Mouse (Mus musculus): ENCODE data around the gene Pum2. TPM values are rescaled to one million over a fixed set of nuclear protein-coding genes. Genes with fewer than 3 reads are reported as not detected.
A peak's percentile ranks its signal among the peaks of the same experiment; 100 is the strongest.
"Not testable (repeated sequence)": the region's sequence is repeated elsewhere in the genome, so short reads cannot be mapped to it uniquely, and the experiment has no call there.

The Pum2 gene
- polyA plus RNA-seq, 1 experiment, result 65.1 TPM

DNA sequence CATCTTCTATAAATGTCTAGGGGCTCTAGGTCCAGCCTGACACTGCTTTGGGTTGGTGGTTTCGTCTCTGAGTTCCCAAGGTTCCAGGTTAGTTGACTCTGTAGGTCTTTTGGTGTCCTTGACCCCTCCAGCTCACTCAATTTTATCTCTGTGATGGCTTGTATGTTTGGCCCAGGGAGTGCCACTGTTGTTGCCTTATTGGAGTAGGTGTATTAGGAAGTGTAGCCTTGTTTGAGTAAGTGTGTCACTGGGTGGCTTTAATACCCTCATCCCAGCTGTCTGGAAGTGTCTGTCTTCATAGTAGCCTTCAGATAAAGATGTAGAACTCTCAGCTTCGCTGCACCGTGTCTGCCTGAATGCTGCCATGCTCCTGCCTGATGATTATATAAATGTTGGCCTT is 11.1 kb downstream of the Pum2 start:
- no peaks in the 10 kb centered on the region for H3K27me3 ChIP-seq (ENCODE audit: control insufficient read depth, insufficient read depth, low read length)
- DNase-seq, result no peak
- TF ChIP-seq CTCF (IDR thresholded peaks at IDR 0.05; ENCODE audit: borderline replicate concordance, insufficient read depth, low read depth, low read length), result no peak
- no peak for TF ChIP-seq POLR2A (IDR thresholded peaks at IDR 0.05; ENCODE audit: borderline replicate concordance, insufficient read depth, low read length)
- WGBS, result 92% methylated on average over 3 of the region's 3 CpGs
- H3K4me3 ChIP-seq (replicated peaks; ENCODE audit: insufficient read depth, low read depth, low read length), result no peak overlapping the region
- no peak overlapping the region for H3K27ac ChIP-seq (ENCODE audit: insufficient read depth, low read length)
- no peaks in the 10 kb centered on the region for H3K4me1 ChIP-seq (ENCODE audit: control insufficient read depth, insufficient read depth, low read length)

DNA sequence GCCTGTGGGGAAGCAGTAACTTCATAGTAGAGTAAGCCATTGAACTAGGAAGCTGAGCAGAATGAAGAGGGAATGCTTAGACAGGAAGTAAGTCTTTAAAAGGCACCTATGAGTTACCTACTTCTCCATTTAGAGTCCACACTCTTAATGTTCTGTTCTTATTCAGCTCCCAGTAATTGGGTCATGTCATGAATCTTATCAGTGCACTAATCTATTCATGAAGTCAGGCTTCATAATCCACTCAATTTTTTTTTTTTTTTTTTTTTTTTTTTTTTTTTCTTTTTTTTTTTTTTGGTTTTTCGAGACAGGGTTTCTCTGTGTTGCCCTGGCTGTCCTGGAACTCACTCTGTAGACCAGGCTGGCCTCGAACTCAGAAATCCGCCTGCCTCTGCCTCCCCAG is 15.9 kb downstream of the Pum2 start:
- H3K27me3 ChIP-seq (ENCODE audit: control insufficient read depth, insufficient read depth, low read length); H3K4me1 ChIP-seq (ENCODE audit: control insufficient read depth, insufficient read depth, low read length); H3K4me3 ChIP-seq (replicated peaks; ENCODE audit: insufficient read depth, low read depth, low read length); H3K27ac ChIP-seq (ENCODE audit: insufficient read depth, low read length); DNase-seq: not testable (repeated sequence)
- WGBS, result 78% methylated on average over 3 of the region's 3 CpGs

DNA sequence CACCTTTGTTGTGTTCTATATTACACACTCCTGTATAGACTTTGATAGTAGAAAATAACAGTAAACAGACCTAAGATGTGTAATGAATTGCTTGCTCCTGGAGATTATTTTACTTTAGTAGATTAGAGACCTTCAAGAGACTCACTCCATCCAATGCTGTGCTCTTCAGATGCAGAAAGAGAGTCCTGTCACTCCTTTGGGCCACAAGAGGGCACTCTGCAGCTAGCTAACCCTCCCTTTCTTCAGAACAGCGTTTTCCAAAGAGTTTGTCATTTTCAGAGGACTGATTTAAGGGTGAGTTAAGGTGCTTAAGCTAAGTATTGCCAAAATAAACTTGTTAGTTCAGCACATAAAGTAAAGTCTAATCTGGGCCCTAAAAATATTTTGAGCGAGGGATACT is 25.0 kb downstream of the Pum2 start:
- DNase-seq, result peak; percentile 48 to 51
- TF ChIP-seq POLR2A (IDR thresholded peaks at IDR 0.05; ENCODE audit: borderline replicate concordance, insufficient read depth, low read length) (no peak), CTCF (IDR thresholded peaks at IDR 0.05; ENCODE audit: borderline replicate concordance, insufficient read depth, low read depth, low read length) (peak; percentile 78)
- H3K4me3 ChIP-seq (replicated peaks; ENCODE audit: insufficient read depth, low read depth, low read length), result no peak overlapping the region
- 48% methylated on average over 2 of the region's 2 CpGs for WGBS
- H3K27ac ChIP-seq (ENCODE audit: insufficient read depth, low read length), result no peak overlapping the region
- H3K4me1 ChIP-seq (ENCODE audit: control insufficient read depth, insufficient read depth, low read length), result no peaks in the 10 kb centered on the region
- no peaks in the 10 kb centered on the region for H3K27me3 ChIP-seq (ENCODE audit: control insufficient read depth, insufficient read depth, low read length)

DNA sequence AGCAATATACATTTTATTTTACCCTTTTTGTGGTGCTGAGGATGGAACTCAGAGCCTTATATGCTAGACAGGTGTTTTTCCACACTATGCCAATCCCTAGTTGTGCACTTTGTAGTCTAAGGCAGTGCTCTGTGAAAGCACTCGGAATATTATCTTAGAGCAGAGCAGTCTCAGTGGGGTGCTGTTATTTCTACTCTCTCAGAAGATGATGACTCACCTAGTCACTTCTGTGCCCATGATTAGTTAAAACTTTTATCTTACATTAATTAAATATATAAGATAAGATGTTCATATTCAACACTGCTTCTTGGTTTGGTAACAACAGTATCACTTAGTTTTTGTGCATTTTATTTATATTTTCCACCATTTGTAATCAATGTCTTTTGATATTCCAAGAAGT is 30.1 kb downstream of the Pum2 start:
- 11% methylated on average over 1 of the region's 1 CpGs for WGBS
- no peaks in the 10 kb centered on the region for H3K4me1 ChIP-seq (ENCODE audit: control insufficient read depth, insufficient read depth, low read length)
- H3K27me3 ChIP-seq (ENCODE audit: control insufficient read depth, insufficient read depth, low read length), result no peaks in the 10 kb centered on the region
- no peak for TF ChIP-seq CTCF (IDR thresholded peaks at IDR 0.05; ENCODE audit: borderline replicate concordance, insufficient read depth, low read depth, low read length)
- no peak for TF ChIP-seq POLR2A (IDR thresholded peaks at IDR 0.05; ENCODE audit: borderline replicate concordance, insufficient read depth, low read length)
- H3K4me3 ChIP-seq (replicated peaks; ENCODE audit: insufficient read depth, low read depth, low read length), result no peak overlapping the region
- no peak for DNase-seq
- no peak overlapping the region for H3K27ac ChIP-seq (ENCODE audit: insufficient read depth, low read length)

DNA sequence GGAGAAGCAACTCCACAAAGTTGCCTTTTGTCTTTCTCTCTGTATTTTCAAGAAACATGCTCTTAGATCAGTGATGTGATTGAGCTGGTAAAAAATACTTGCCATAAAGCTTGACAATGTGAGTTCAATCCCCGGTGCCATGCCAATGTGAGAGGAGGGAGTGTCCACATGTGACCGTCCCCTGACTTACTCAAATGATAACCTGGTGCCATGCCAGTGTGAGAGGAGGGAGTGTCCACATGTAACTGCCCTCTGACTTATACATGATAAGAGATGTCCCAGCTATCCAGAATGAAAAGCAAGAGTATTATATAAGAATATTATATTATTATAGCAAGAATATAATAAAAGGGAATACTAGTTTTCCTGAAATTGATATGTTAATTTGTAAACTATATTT is 34.9 kb downstream of the Pum2 start:
- WGBS, result 68% methylated on average over 2 of the region's 2 CpGs
- no peak overlapping the region for H3K4me3 ChIP-seq (replicated peaks; ENCODE audit: insufficient read depth, low read depth, low read length)
- H3K4me1 ChIP-seq (ENCODE audit: control insufficient read depth, insufficient read depth, low read length), result no peaks in the 10 kb centered on the region
- TF ChIP-seq POLR2A (IDR thresholded peaks at IDR 0.05; ENCODE audit: borderline replicate concordance, insufficient read depth, low read length), result no peak
- TF ChIP-seq CTCF (IDR thresholded peaks at IDR 0.05; ENCODE audit: borderline replicate concordance, insufficient read depth, low read depth, low read length), result no peak
- DNase-seq, result no peak
- no peaks in the 10 kb centered on the region for H3K27me3 ChIP-seq (ENCODE audit: control insufficient read depth, insufficient read depth, low read length)
- no peak overlapping the region for H3K27ac ChIP-seq (ENCODE audit: insufficient read depth, low read length)

GRCm38 (mm10) chr12:8712665-8713064 is 38.7 kb downstream of the Pum2 start:
- no peak overlapping the region for H3K4me3 ChIP-seq (replicated peaks; ENCODE audit: insufficient read depth, low read depth, low read length)
- 93% methylated on average over 2 of the region's 2 CpGs for WGBS
- no peaks in the 10 kb centered on the region for H3K4me1 ChIP-seq (ENCODE audit: control insufficient read depth, insufficient read depth, low read length)
- TF ChIP-seq POLR2A (IDR thresholded peaks at IDR 0.05; ENCODE audit: borderline replicate concordance, insufficient read depth, low read length) (no peak), CTCF (IDR thresholded peaks at IDR 0.05; ENCODE audit: borderline replicate concordance, insufficient read depth, low read depth, low read length) (no peak)
- DNase-seq, result no peak
- H3K27ac ChIP-seq (ENCODE audit: insufficient read depth, low read length), result no peak overlapping the region
- no peaks in the 10 kb centered on the region for H3K27me3 ChIP-seq (ENCODE audit: control insufficient read depth, insufficient read depth, low read length)

GRCm38 (mm10) chr12:8716093-8716492 is 42.2 kb downstream of the Pum2 start:
- H3K27me3 ChIP-seq (ENCODE audit: control insufficient read depth, insufficient read depth, low read length), result no peaks in the 10 kb centered on the region
- H3K4me3 ChIP-seq (replicated peaks; ENCODE audit: insufficient read depth, low read depth, low read length), result no peak overlapping the region
- H3K27ac ChIP-seq (ENCODE audit: insufficient read depth, low read length), result no peak overlapping the region
- no peaks in the 10 kb centered on the region for H3K4me1 ChIP-seq (ENCODE audit: control insufficient read depth, insufficient read depth, low read length)
- no peak for DNase-seq
- WGBS, result 94% methylated on average over 1 of the region's 1 CpGs
- TF ChIP-seq CTCF (IDR thresholded peaks at IDR 0.05; ENCODE audit: borderline replicate concordance, insufficient read depth, low read depth, low read length) (no peak), POLR2A (IDR thresholded peaks at IDR 0.05; ENCODE audit: borderline replicate concordance, insufficient read depth, low read length) (no peak)

DNA sequence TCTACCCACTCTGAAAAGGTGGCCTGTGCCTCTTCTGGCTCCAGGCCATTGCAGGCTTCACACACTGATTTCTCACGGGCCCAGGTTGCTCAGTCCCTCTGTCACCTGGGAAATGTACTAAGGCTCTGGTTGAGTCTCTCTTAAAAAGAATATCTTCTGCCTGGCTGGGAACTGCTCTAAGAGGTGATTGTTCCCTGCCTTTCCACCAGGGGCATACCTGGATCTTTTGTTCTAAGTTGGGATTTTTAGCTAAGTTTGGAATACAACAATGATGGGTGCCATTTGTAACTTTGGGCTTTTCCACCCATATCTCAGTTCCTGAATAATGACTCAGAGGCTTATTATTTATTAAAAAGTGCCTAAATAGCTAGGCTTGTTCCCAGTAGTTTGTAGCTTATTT is 53.0 kb downstream of the Pum2 start:
- DNase-seq, result peak; percentile 19 to 26
- Histone ChIP-seq H3K27ac (ENCODE audit: insufficient read depth, low read length) (no peak overlapping the region), H3K27me3 (ENCODE audit: control insufficient read depth, insufficient read depth, low read length) (no peaks in the 10 kb centered on the region), H3K4me1 (ENCODE audit: control insufficient read depth, insufficient read depth, low read length) (no peaks in the 10 kb centered on the region), H3K4me3 (replicated peaks; ENCODE audit: insufficient read depth, low read depth, low read length) (no peak overlapping the region)
- WGBS, result 12% methylated on average over 1 of the region's 1 CpGs
- TF ChIP-seq CTCF (IDR thresholded peaks at IDR 0.05; ENCODE audit: borderline replicate concordance, insufficient read depth, low read depth, low read length) (no peak), POLR2A (IDR thresholded peaks at IDR 0.05; ENCODE audit: borderline replicate concordance, insufficient read depth, low read length) (no peak)

DNA sequence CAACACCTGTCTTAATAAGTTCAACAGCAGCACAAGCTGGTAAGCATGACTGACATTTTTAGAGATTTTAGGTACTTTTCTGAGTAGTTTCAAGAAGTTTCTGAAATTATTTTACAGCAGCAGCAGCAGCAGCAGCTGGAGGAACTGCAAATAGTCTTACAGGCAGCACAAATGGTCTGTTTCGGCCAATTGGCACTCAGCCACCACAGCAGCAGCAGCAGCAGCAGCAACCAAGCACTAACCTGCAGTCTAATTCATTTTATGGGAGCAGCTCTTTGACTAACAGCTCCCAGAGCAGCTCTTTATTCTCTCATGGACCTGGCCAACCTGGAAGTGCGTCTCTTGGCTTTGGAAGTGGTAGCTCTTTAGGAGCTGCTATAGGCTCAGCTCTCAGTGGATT is 54.8 kb downstream of the Pum2 start:
- TF ChIP-seq POLR2A (IDR thresholded peaks at IDR 0.05; ENCODE audit: borderline replicate concordance, insufficient read depth, low read length) (no peak), CTCF (IDR thresholded peaks at IDR 0.05; ENCODE audit: borderline replicate concordance, insufficient read depth, low read depth, low read length) (no peak)
- no peaks in the 10 kb centered on the region for H3K4me1 ChIP-seq (ENCODE audit: control insufficient read depth, insufficient read depth, low read length)
- DNase-seq, result no peak
- H3K4me3 ChIP-seq (replicated peaks; ENCODE audit: insufficient read depth, low read depth, low read length), result no peak overlapping the region
- H3K27me3 ChIP-seq (ENCODE audit: control insufficient read depth, insufficient read depth, low read length), result no peaks in the 10 kb centered on the region
- no peak overlapping the region for H3K27ac ChIP-seq (ENCODE audit: insufficient read depth, low read length)
- 62% methylated on average over 2 of the region's 2 CpGs for WGBS
